Mouse (Mus musculus) limb, embryonic 14.5 days (tissue): ENCODE results near the gene Chd9. TPM values are rescaled to one million over a fixed set of nuclear protein-coding genes. Genes with fewer than 3 reads are reported as not detected.

Experiments
- ATAC-seq: fragments of 200-750 bp; cut with Nextera tagmentation; 2 replicates; pipeline ENCODE4 v1.8.0; 2017; ENCODE audit warnings: low read depth, moderate number of reproducible peaks, moderate TSS enrichment; ENCODE audit not compliant: low FRiP score
- DNase-seq: peaks from one replicate; pipeline ENCODE4 v3.0.0-alpha.2; 2015; ENCODE audit warnings: low spot score
- H3K27ac ChIP-seq: fragments of 300-500 bp; sonication (generic); replicated peaks from 2 replicates; pipeline ENCODE4 v1.5.1; 2014; ENCODE audit warnings: low read depth, mild to moderate bottlenecking, low read length, moderate library complexity, mixed read lengths
- H3K27me3 ChIP-seq: fragments of 300-500 bp; sonication (generic); 2 replicates; pipeline ENCODE4 v1.6.1; 2014; ENCODE audit warnings: low read length, mixed read lengths; ENCODE audit not compliant: control insufficient read depth, insufficient read depth
- H3K36me3 ChIP-seq: fragments of 300-500 bp; sonication (generic); 2 replicates; pipeline ENCODE4 v1.6.1; 2014; ENCODE audit warnings: mild to moderate bottlenecking, low read length, moderate library complexity, mixed read lengths; ENCODE audit not compliant: control insufficient read depth, insufficient read depth
- H3K4me1 ChIP-seq: fragments of 300-500 bp; sonication (generic); 2 replicates; pipeline ENCODE4 v1.6.1; 2014; ENCODE audit warnings: antibody characterized with exemption, low read length, mixed read lengths; ENCODE audit not compliant: control insufficient read depth, insufficient read depth
- H3K4me2 ChIP-seq: fragments of 300-500 bp; sonication (generic); replicated peaks from 2 replicates; pipeline ENCODE4 v1.6.1; 2014; ENCODE audit warnings: low read depth, mild to moderate bottlenecking, low read length, moderate library complexity; ENCODE audit not compliant: severe bottlenecking
- H3K4me3 ChIP-seq: fragments of 300-500 bp; sonication (generic); replicated peaks from 2 replicates; pipeline ENCODE4 v1.5.1; 2014; ENCODE audit warnings: low read length
- H3K9ac ChIP-seq: fragments of 300-500 bp; sonication (generic); 2 replicates; pipeline ENCODE4 v1.6.1; 2014; ENCODE audit warnings: mild to moderate bottlenecking, low read depth, low read length, moderate library complexity; ENCODE audit not compliant: severe bottlenecking
- H3K9me3 ChIP-seq: fragments of 300-500 bp; sonication (generic); 2 replicates; pipeline ENCODE4 v1.6.1; 2016; ENCODE audit warnings: low read length; ENCODE audit not compliant: control insufficient read depth
- POLR2A ChIP-seq: fragments of 200-500 bp; IDR thresholded peaks from 2 replicates; pipeline ENCODE4 v1.8.0; 2012; ENCODE audit warnings: inconsistent platforms, mild to moderate bottlenecking, moderate library complexity, borderline replicate concordance; ENCODE audit not compliant: insufficient read depth, insufficient read length; ENCODE audit errors: extremely low read depth
- WGBS: fragments of 180-500 bp; shearing (Covaris S2); extraction: QIAGEN DNeasy Blood & Tissue Kit; methylation state at CpG from one replicate; pipeline ENCODE4 v1.1.7; 2014; 5-methylcytosine and 5-hydroxymethylcytosine counted together
- polyA plus RNA-seq, 2 experiments: library from polyadenylated mRNA; depleted of rRNA in 1 of 2; stranded (reverse) in 1 of 2; unstranded in 1 of 2; fragments of >200 nt; fragmentation: Nextera tagmentation in 1 of 2; extraction: Ambion mirVana in 1 of 2; gene quantifications; 2 replicates each; pipeline versions ENCODE4 v1.2.1 to v1.2.3; 2012 to 2014

Chd9 gene
- polyA plus RNA-seq, 2 experiments, result 97.2 to 143 TPM

- Histone ChIP-seq H3K9ac (no peak overlapping the region), H3K9me3 (no peaks in the 10 kb centered on the region), H3K4me3 (no peak overlapping the region), H3K36me3 (peaks cover 91% of the 10 kb centered on the region), H3K27ac (no peak overlapping the region), H3K4me2 (no peak overlapping the region), H3K27me3 (no peaks in the 10 kb centered on the region), H3K4me1 (no peaks in the 10 kb centered on the region)
- 88% methylated on average over 1 of the region's 1 CpGs for WGBS
- ATAC-seq, result no peak
- DNase-seq, result no peak
- TF ChIP-seq POLR2A, result no peak
These were observed 210.5 kb downstream of the Chd9 start for GRCm38 (mm10) chr8:91038637-91039036.

- no peak overlapping the region for H3K9ac ChIP-seq
- H3K4me2 ChIP-seq, result no peak overlapping the region
- H3K4me3 ChIP-seq, result no peak overlapping the region
- ATAC-seq (no peak; the same call in 1 of the 2 replicates), DNase-seq (no peak)
- peaks cover 74% of the 10 kb centered on the region for H3K36me3 ChIP-seq
- 71% methylated on average over 4 of the region's 4 CpGs for WGBS
- no peak for TF ChIP-seq POLR2A
- H3K4me1 ChIP-seq, result no peaks in the 10 kb centered on the region; the same call in 1 of the 2 replicates
- no peaks in the 10 kb centered on the region for H3K27me3 ChIP-seq
- H3K27ac ChIP-seq, result no peak overlapping the region
- H3K9me3 ChIP-seq, result no peaks in the 10 kb centered on the region
These were observed 218.2 kb downstream of the Chd9 start for GRCm38 (mm10) chr8:91046370-91046769.

GRCm38 (mm10) chr8:91051037-91051436, 222.9 kb downstream of the Chd9 start:
- DNase-seq, result peak; percentile 83
- no peaks in the 10 kb centered on the region for H3K27me3 ChIP-seq
- no peak for ATAC-seq

GRCm38 (mm10) chr8:91054418-91054817, 226.3 kb downstream of the Chd9 start:
- Histone ChIP-seq H3K36me3 (peaks cover 39% of the 10 kb centered on the region), H3K4me1 (no peaks in the 10 kb centered on the region; the same call in 1 of the 2 replicates), H3K4me2 (no peak overlapping the region), H3K27me3 (no peaks in the 10 kb centered on the region), H3K4me3 (no peak overlapping the region), H3K9me3 (no peaks in the 10 kb centered on the region), H3K9ac (no peak overlapping the region), H3K27ac (no peak overlapping the region)
- no peak for TF ChIP-seq POLR2A
- 80% methylated on average over 4 of the region's 4 CpGs for WGBS
- DNase-seq (no peak), ATAC-seq (no peak)

More at GRCm38 (mm10) chr8:91051037-91051436, 222.9 kb downstream of the Chd9 start:
- no peak overlapping the region for H3K9ac ChIP-seq
- no peaks in the 10 kb centered on the region for H3K9me3 ChIP-seq
- 25% methylated on average over 8 of the region's 8 CpGs for WGBS
- no peak overlapping the region; the same call in 1 of the 2 replicates for H3K27ac ChIP-seq
- TF ChIP-seq POLR2A, result no peak
- H3K36me3 ChIP-seq, result peaks cover 55% of the 10 kb centered on the region
- H3K4me1 ChIP-seq, result no peaks in the 10 kb centered on the region; the same call in 1 of the 2 replicates
- H3K4me2 ChIP-seq, result no peak overlapping the region
- H3K4me3 ChIP-seq, result no peak overlapping the region

GRCm38 (mm10) chr8:91056848-91057247, 228.7 kb downstream of the Chd9 start:
- Histone ChIP-seq H3K27me3 (no peaks in the 10 kb centered on the region), H3K4me1 (no peaks in the 10 kb centered on the region), H3K4me3 (no peak overlapping the region), H3K9ac (no peak overlapping the region), H3K27ac (no peak overlapping the region), H3K4me2 (no peak overlapping the region), H3K36me3 (peaks cover 20% of the 10 kb centered on the region), H3K9me3 (no peaks in the 10 kb centered on the region)
- WGBS, result 29% methylated on average over 3 of the region's 3 CpGs
- peak; percentile 56 for DNase-seq
- peak; percentile 43; the same call in 1 of the 2 replicates for ATAC-seq
- TF ChIP-seq POLR2A, result no peak
